Mouse (Mus musculus) R1 (cell line): ENCODE results near the gene Dennd5b.
"Not testable (repeated sequence)": the region's sequence is repeated elsewhere in the genome, so short reads cannot be mapped to it uniquely, and the experiment has no call there.

Experiments
- DNase-seq: peaks from one replicate; pipeline ENCODE4 v3.0.0-alpha.2; 2018; ENCODE audit warnings: low read depth, low spot score

The Dennd5b gene

DNA sequence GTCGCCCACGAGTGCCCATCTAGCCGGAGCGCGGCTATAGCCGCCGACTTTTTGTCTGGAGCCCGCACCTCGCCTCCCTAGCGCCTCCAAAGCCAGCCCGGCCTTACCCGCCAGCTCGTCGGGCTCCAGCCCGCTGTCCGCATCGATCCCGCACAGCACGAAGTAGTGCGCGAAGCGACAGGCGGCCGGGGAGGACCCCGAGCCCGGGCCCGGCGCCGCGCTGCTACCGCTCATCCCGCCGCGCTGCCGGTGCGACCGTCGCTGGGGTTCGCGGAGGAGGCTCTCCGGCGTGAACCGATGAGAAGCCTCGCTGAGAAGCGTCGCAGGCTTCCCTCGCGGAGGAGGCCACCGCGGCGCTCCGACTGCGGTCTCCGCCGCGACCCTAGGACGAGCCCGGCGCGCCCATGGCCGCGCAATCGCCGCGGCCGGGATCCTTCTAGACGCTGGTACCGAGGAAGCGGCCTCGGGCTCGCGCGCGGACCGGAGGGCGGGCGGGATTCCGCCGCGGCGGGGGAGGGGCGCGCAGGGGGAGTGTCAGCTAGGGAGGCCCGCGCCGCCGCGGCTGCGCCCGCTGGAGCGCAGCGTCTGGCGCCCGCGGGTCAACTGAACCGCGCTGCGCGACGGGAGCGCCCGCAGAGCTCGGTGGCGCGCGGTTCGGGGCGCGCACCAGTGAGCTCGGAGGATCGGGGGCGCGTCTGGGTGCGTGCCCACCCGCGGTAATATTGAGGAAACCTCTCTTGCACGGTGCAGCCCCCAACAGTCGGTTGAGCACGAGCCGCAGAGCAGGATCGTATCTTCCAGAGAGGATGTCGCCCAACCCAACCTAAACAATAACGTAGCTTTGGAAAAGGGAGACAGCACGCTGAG is at the start of gene Dennd5b:
Gene Dennd5b, minus strand, starts transcription at position 605 of the 867 bp plus-strand sequence.
- DNase-seq: peak; percentile 75

DNA sequence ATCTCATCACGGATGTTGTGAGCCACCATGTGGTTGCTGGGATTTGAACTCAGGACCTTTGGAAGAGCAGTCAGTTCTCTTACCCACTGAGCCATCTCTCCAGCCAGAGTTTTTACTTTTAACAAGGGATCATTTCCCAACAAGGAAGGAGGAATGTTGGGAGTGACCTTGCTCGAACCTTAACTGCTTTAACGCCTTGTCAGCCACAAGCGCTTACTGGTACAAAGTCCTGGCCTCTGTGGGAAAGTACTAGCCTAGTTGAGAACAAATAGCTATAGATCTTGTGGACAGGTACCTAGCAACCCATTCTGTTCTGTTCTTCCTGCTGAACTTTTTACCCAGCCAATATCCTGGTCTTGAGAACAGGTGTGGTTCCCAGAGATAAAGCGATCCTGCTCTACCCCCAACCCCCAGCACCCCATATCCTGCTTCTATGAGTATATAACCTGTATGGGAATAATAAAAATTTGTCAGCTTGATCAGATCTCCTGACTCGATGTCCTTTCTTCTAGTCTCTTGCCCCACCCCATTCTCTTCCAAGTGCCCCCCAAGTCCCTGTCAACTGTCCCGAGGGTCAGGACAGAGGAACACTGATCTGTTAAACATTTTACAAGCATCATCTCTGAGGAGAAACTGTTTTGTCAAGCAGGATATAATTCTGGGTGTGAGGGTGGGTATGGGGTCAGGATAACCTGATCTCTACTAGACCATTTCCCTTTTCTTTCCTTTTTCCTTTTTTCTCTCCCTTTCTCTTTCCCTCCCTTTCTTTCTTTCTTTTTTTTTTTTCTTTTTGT is 47.2 kb upstream of the Dennd5b start:
- peak; percentile 76 for DNase-seq

DNA sequence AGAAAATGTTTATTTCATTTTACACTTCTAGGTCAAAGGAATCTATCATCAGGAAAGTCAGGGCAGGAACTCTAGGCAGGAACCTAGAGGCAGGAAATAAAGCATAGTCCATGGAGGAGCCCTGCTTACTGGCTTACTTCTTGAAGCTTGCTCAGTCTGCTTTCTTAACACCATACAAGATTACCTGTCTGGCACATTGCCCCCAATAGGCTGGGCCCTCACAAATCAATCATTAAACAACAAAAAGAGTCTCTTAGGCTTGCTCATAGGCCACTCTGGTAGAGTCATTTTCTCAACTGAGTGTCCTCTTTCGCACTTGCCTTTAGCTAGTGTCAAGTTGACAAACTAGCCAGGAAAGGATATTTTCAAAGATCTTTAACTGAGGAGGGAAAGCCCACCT is 43.7 kb upstream of the Dennd5b start:
- no peak for DNase-seq

GRCm38 (mm10) chr6:149141393-149142173 is 40.1 kb upstream of the Dennd5b start:
- peak; percentile 97 for DNase-seq

- DNase-seq: no peak
Measured at GRCm38 (mm10) chr6:149139471-149139870, 38.0 kb upstream of the Dennd5b start, which contains the start of gene Etfbkmt. Gene Etfbkmt (plus strand): TSS chr6:149139849.

- DNase-seq: peak; percentile 37
Measured at GRCm38 (mm10) chr6:149139011-149139410, 37.5 kb upstream of the Dennd5b start.

DNA sequence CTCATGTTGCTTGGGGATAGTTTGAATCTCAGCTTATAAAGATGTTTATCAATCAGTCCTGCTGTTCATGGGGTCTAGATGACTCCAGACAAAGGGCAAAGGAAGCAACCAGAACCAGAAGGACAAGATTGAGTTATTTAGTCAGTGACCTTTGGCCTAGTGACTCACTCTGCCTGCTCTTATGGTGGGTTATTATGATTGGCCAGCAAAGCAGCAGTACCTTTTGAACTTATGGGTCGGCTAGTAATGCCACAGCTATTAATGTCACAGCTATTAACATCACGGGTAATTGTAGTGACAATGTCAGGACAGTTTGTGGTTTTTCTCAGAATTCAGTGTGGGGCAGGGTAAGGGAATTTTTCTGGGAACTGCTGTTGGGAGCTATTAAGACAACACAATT is 36.5 kb upstream of the Dennd5b start:
- DNase-seq: peak; percentile 68

DNA sequence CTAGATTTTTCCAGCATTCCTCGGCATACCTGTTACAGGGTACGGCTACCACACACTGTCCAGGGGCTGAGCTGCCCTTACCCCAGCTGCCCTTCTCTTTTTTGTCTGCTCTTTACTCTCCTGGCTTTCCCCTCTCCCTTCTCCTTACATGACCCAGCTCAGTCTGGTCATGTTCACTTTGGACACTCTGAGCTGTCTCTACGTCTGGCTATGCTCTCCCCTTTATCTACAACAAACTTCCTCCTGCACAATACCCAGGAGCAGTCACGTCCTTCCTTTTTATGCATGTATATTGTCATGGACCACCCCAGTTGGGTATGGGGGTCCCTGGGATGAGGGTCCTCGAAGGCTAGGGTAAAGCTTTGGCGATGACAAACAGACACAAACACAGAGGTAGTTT is 34.2 kb upstream of the Dennd5b start:
- DNase-seq: no peak

GRCm38 (mm10) chr6:149134391-149135150 is 33.1 kb upstream of the Dennd5b start:
- DNase-seq: no peak

DNA sequence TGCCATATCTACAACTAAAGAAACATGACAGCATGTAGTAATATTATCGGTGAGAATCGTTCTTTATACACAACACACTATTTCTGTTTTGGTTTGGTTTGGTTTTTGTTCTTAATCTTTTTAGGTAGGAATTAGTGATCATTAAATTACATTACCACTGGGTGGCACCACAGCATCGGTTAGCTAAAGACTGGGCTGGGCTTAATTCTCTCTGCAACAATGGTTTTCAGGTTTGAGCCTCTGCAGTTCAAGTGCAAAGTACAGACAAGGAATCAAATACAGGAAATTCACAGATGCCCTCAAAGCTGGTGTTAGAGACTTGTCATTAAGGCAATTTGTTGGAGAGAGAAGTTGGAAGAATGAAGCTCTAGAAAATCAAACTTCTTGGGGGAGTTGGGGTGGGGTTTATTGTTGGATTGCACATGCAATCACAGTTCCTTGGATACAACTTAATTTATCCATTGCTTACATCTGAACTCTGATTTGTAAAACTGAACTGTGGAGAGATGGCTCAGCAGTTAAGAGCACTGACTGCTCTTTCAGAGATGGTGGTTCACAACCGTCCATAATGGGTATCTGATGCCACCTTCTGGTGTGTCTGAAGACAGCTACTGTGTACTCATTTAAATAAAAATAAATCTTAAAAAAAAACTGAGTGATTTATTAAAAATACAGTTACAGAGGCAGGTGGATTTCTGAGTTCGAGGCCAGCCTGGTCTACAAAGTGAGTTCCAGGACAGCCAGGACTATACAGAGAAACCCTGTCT is 31.0 kb upstream of the Dennd5b start:
- DNase-seq: peak; percentile 87

DNA sequence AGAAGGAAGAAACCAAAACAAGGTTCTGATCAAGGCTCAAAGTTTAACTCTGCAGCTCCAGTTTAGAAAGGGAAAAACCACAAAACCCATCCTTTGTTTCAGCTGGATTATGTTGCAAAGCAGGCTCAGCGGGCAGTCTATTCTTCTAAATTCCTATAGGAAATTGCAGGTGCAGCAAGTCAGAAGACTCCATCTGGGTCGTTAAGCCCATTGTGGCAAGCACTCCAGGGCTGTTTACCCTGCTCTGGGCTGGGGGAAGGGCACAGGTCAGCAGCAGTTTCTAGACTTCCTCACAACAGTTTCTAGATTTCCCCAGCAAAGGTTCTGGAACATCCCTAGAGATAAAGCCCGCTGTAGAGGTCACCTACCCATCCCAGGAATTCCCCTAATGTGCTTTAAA is 29.6 kb upstream of the Dennd5b start:
- DNase-seq: peak; percentile 100

- not testable (repeated sequence) for DNase-seq
Measured at GRCm38 (mm10) chr6:149129870-149130269, 28.4 kb upstream of the Dennd5b start, which contains the start of gene Gm10203. Gene Gm10203 (plus strand): TSS chr6:149130170.

- DNase-seq: peak; percentile 96
Measured at GRCm38 (mm10) chr6:149126675-149127074, 25.2 kb upstream of the Dennd5b start.

DNA sequence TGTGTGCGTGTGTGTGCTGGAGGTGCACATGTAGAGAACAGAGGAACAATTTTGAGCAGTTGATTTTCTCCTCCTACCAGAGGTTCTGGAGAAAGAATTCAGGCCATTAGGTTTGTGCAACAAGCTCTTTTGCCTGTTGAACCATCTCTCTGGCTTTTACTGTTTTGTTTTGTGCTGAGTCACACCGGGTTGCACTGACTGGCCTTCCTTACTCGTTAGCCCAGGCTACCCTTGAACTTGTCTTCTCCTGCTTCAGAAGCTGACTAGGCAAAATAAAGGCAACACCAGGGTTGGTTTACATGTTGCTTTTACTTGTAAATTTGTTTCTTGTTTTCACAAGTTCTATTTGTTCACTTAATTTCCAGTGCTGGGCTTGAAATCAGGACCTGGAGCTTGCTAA is 21.6 kb upstream of the Dennd5b start:
- peak; percentile 58 for DNase-seq

GRCm38 (mm10) chr6:149119853-149120252 is 18.4 kb upstream of the Dennd5b start:
- DNase-seq: peak; percentile 78

DNA sequence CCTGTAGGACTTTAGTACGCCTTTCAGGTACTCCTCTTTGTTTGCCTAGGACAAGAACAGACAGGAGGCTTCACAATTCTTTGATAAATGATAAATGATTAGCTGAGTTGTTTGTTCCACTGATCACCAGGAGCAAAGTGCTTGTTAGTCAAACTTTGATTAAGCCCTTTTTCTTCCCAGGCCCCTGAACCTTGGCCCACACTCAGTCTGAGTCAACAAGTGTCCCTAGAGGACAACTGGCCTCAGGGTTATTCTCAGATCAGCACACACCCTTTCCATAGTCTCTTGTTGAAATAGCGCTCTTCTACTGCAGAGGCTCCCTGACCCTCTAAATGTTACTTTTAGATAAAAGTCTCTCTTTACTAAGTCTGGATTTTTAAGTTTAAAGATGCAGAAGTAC is 17.5 kb upstream of the Dennd5b start:
- no peak for DNase-seq

- no peak for DNase-seq
Measured at GRCm38 (mm10) chr6:149116992-149117391, 15.5 kb upstream of the Dennd5b start.

DNA sequence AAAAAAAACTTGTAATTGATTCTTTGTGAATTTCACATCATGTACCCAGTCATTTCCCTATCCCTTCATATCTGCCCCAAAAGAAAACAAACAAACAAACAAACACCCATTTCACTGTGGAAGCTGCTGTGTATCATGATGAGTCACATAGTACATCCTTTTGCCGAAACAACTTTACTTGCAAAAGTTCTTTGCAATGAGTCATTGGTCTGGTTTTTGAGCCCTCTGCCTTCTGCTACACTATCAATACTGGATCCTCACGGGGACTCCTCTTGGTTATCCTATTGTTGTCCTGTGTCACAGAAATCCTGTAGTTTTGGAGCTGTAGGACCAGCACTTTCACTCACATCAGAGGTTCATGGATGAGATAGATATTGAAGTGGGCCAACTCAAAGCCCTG is 7.4 kb upstream of the Dennd5b start:
- no peak for DNase-seq

- no peak for DNase-seq
Measured at GRCm38 (mm10) chr6:149107615-149108014, 6.1 kb upstream of the Dennd5b start.

- DNase-seq: no peak
Measured at GRCm38 (mm10) chr6:149103451-149103850, 2.0 kb upstream of the Dennd5b start.
